Mouse (Mus musculus) limb, embryonic 13.5 days (tissue): Measurements from ENCODE around the gene Rplp0. TPM values are rescaled to one million over a fixed set of nuclear protein-coding genes. Genes with fewer than 3 reads are reported as not detected.

Source experiments
- ATAC-seq: fragments of 200-750 bp; cut with Nextera tagmentation; 2 replicates; pipeline ENCODE4 v1.8.0; 2017; ENCODE audit warnings: low read depth, moderate number of reproducible peaks, moderate TSS enrichment; ENCODE audit not compliant: low FRiP score
- H3K27ac ChIP-seq: fragments of 300-500 bp; sonication (generic); 2 replicates; pipeline ENCODE4 v1.5.1; 2015; ENCODE audit warnings: inconsistent platforms, mild to moderate bottlenecking, moderate library complexity
- H3K27me3 ChIP-seq: fragments of 300-500 bp; sonication (generic); 2 replicates; pipeline ENCODE4 v1.6.1; 2015; ENCODE audit warnings: mild to moderate bottlenecking, inconsistent platforms
- H3K36me3 ChIP-seq: fragments of 300-500 bp; sonication (generic); 2 replicates; pipeline ENCODE4 v1.6.1; 2015; ENCODE audit warnings: inconsistent platforms, mild to moderate bottlenecking, moderate library complexity
- H3K4me1 ChIP-seq: fragments of 300-500 bp; sonication (generic); 2 replicates; pipeline ENCODE4 v1.6.1; 2015; ENCODE audit warnings: inconsistent platforms
- H3K4me2 ChIP-seq: fragments of 300-500 bp; sonication (generic); replicated peaks from 2 replicates; pipeline ENCODE4 v1.6.1; 2015; ENCODE audit warnings: inconsistent platforms, mild to moderate bottlenecking, moderate library complexity
- H3K4me3 ChIP-seq: fragments of 300-500 bp; sonication (generic); 2 replicates; pipeline ENCODE4 v1.5.1; 2015; ENCODE audit warnings: moderate library complexity, mild to moderate bottlenecking, inconsistent platforms
- H3K9ac ChIP-seq: fragments of 300-500 bp; sonication (generic); 2 replicates; pipeline ENCODE4 v1.6.1; 2015; ENCODE audit warnings: mild to moderate bottlenecking, inconsistent platforms
- H3K9me3 ChIP-seq: fragments of 300-500 bp; sonication (generic); 2 replicates; pipeline ENCODE4 v1.6.1; 2016; ENCODE audit warnings: inconsistent platforms
- WGBS: fragments of 180-500 bp; shearing (Covaris S2); methylation state at CpG from one replicate; pipeline ENCODE4 v1.1.7; 2015; 5-methylcytosine and 5-hydroxymethylcytosine counted together
- polyA plus RNA-seq: library from polyadenylated mRNA; unstranded; fragments of >200 nt; fragmentation: Nextera tagmentation; extraction: Ambion mirVana; gene quantifications from 2 replicates; pipeline ENCODE4 v1.2.1, GENCODE M21; 2015

Gene Rplp0
- polyA plus RNA-seq, 1 experiment from 2014 or later, result 1,459 TPM

GRCm38 (mm10) chr5:115545636-115546035, 13.6 kb upstream of the Rplp0 start:
- no peak for ATAC-seq
- no peaks in the 10 kb centered on the region for H3K9me3 ChIP-seq
- no peak overlapping the region for H3K4me3 ChIP-seq
- H3K27ac ChIP-seq, result no peak overlapping the region
- no peak overlapping the region for H3K4me2 ChIP-seq
- WGBS, result 88% methylated on average over 14 of the region's 14 CpGs
- peaks cover 38% of the 10 kb centered on the region for H3K4me1 ChIP-seq
- H3K36me3 ChIP-seq, result peaks cover 65% of the 10 kb centered on the region
- 0 out of 2 replicates have a peak overlapping the region, but pooled peaks have one; percentile 0 for H3K9ac ChIP-seq
- no peaks in the 10 kb centered on the region for H3K27me3 ChIP-seq

GRCm38 (mm10) chr5:115546536-115546935, 12.7 kb upstream of the Rplp0 start:
- H3K36me3 ChIP-seq, result peaks cover 74% of the 10 kb centered on the region
- no peak for ATAC-seq
- peak overlapping the region; percentile 28; the same call in 1 of the 2 replicates for H3K27ac ChIP-seq
- H3K9me3 ChIP-seq, result no peaks in the 10 kb centered on the region
- H3K4me2 ChIP-seq, result no peak overlapping the region
- WGBS, result 82% methylated on average over 11 of the region's 11 CpGs
- H3K27me3 ChIP-seq, result no peaks in the 10 kb centered on the region
- H3K4me1 ChIP-seq, result peaks cover 38% of the 10 kb centered on the region
- H3K9ac ChIP-seq, result no peak overlapping the region
- no peak overlapping the region for H3K4me3 ChIP-seq

GRCm38 (mm10) chr5:115547014-115547413, 12.3 kb upstream of the Rplp0 start:
- Histone ChIP-seq H3K36me3 (peaks cover 78% of the 10 kb centered on the region), H3K9ac (no peak overlapping the region), H3K9me3 (no peaks in the 10 kb centered on the region), H3K27me3 (no peaks in the 10 kb centered on the region), H3K27ac (peak overlapping the region; percentile 28; the same call in 1 of the 2 replicates), H3K4me2 (no peak overlapping the region), H3K4me1 (peaks cover 36% of the 10 kb centered on the region), H3K4me3 (no peak overlapping the region)
- ATAC-seq, result no peak
- 58% methylated on average over 6 of the region's 6 CpGs for WGBS

- Histone ChIP-seq H3K27me3 (no peaks in the 10 kb centered on the region), H3K4me2 (no peak overlapping the region), H3K4me1 (peaks cover 32% of the 10 kb centered on the region), H3K4me3 (no peak overlapping the region), H3K9me3 (no peaks in the 10 kb centered on the region), H3K9ac (no peak overlapping the region), H3K27ac (no peak overlapping the region), H3K36me3 (peaks cover 82% of the 10 kb centered on the region)
- 76% methylated on average over 7 of the region's 7 CpGs for WGBS
- ATAC-seq, result no peak
Observed at GRCm38 (mm10) chr5:115547421-115547820, 11.8 kb upstream of the Rplp0 start.

- 91% methylated on average over 18 of the region's 18 CpGs for WGBS
- ATAC-seq, result no peak
- no peak overlapping the region for H3K4me2 ChIP-seq
- H3K27me3 ChIP-seq, result no peaks in the 10 kb centered on the region
- H3K9ac ChIP-seq, result 0 out of 2 replicates have a peak overlapping the region, but pooled peaks have one; percentile 8
- no peaks in the 10 kb centered on the region for H3K9me3 ChIP-seq
- H3K4me1 ChIP-seq, result peaks cover 20% of the 10 kb centered on the region
- peaks cover 95% of the 10 kb centered on the region for H3K36me3 ChIP-seq
- no peak overlapping the region for H3K4me3 ChIP-seq
- H3K27ac ChIP-seq, result no peak overlapping the region
Observed at GRCm38 (mm10) chr5:115548501-115549285, 10.6 kb upstream of the Rplp0 start.

GRCm38 (mm10) chr5:115550482-115551005, 8.7 kb upstream of the Rplp0 start:
- H3K9ac ChIP-seq, result no peak overlapping the region
- 77% methylated on average over 11 of the region's 11 CpGs for WGBS
- no peak for ATAC-seq
- H3K36me3 ChIP-seq, result peaks cover 99% of the 10 kb centered on the region
- no peaks in the 10 kb centered on the region for H3K9me3 ChIP-seq
- no peak overlapping the region for H3K4me2 ChIP-seq
- H3K27ac ChIP-seq, result no peak overlapping the region
- no peaks in the 10 kb centered on the region for H3K27me3 ChIP-seq
- peaks cover 7% of the 10 kb centered on the region; the same call in 1 of the 2 replicates for H3K4me1 ChIP-seq
- H3K4me3 ChIP-seq, result no peak overlapping the region

- WGBS, result 81% methylated on average over 12 of the region's 12 CpGs
- no peak overlapping the region for H3K4me3 ChIP-seq
- H3K9ac ChIP-seq, result no peak overlapping the region
- peaks cover 14% of the 10 kb centered on the region for H3K4me1 ChIP-seq
- no peak for ATAC-seq
- H3K27ac ChIP-seq, result no peak overlapping the region
- H3K9me3 ChIP-seq, result no peaks in the 10 kb centered on the region
- H3K4me2 ChIP-seq, result no peak overlapping the region
- no peaks in the 10 kb centered on the region for H3K27me3 ChIP-seq
- H3K36me3 ChIP-seq, result peaks cover 92% of the 10 kb centered on the region
Observed at GRCm38 (mm10) chr5:115551386-115551785, 7.9 kb upstream of the Rplp0 start.

GRCm38 (mm10) chr5:115551799-115552198, 7.5 kb upstream of the Rplp0 start:
- peaks cover 11% of the 10 kb centered on the region for H3K4me1 ChIP-seq
- H3K9me3 ChIP-seq, result no peaks in the 10 kb centered on the region
- H3K36me3 ChIP-seq, result peaks cover 87% of the 10 kb centered on the region
- H3K4me3 ChIP-seq, result no peak overlapping the region
- no peak overlapping the region for H3K4me2 ChIP-seq
- no peak overlapping the region for H3K9ac ChIP-seq
- WGBS, result 83% methylated on average over 13 of the region's 13 CpGs
- H3K27me3 ChIP-seq, result no peaks in the 10 kb centered on the region
- ATAC-seq, result no peak
- H3K27ac ChIP-seq, result no peak overlapping the region

- H3K27me3 ChIP-seq, result no peaks in the 10 kb centered on the region
- H3K4me3 ChIP-seq, result no peak overlapping the region
- no peak for ATAC-seq
- peaks cover 66% of the 10 kb centered on the region for H3K36me3 ChIP-seq
- H3K9ac ChIP-seq, result no peak overlapping the region
- no peaks in the 10 kb centered on the region for H3K9me3 ChIP-seq
- WGBS, result 91% methylated on average over 33 of the region's 33 CpGs
- H3K4me2 ChIP-seq, result no peak overlapping the region
- H3K27ac ChIP-seq, result no peak overlapping the region
- H3K4me1 ChIP-seq, result peaks cover 10% of the 10 kb centered on the region
Observed at GRCm38 (mm10) chr5:115553801-115554420, 5.4 kb upstream of the Rplp0 start.

GRCm38 (mm10) chr5:115554536-115555291, 4.6 kb upstream of the Rplp0 start:
- Histone ChIP-seq H3K36me3 (peaks cover 58% of the 10 kb centered on the region), H3K27ac (peak overlapping the region; percentile 10; the same call in 1 of the 2 replicates), H3K4me2 (no peak overlapping the region), H3K27me3 (no peaks in the 10 kb centered on the region), H3K9me3 (no peaks in the 10 kb centered on the region), H3K4me1 (peaks cover 10% of the 10 kb centered on the region), H3K4me3 (no peak overlapping the region), H3K9ac (no peak overlapping the region)
- ATAC-seq, result no peak
- 90% methylated on average over 18 of the region's 18 CpGs for WGBS

- Histone ChIP-seq H3K4me2 (no peak overlapping the region), H3K36me3 (peaks cover 53% of the 10 kb centered on the region), H3K9ac (no peak overlapping the region), H3K4me3 (no peak overlapping the region), H3K9me3 (no peaks in the 10 kb centered on the region), H3K27ac (no peak overlapping the region; the same call in 1 of the 2 replicates), H3K27me3 (no peaks in the 10 kb centered on the region), H3K4me1 (peaks cover 22% of the 10 kb centered on the region)
- ATAC-seq, result no peak
- 12% methylated on average over 8 of the region's 8 CpGs for WGBS
Observed at GRCm38 (mm10) chr5:115556217-115556616, 3.0 kb upstream of the Rplp0 start.
